Mouse (Mus musculus): ENCODE measurements at regions not wholly inside any gene's neighbourhood (a gene's known extent, or its start where the extent isn't known, plus 50 kb on each side); places are given as distances from the start of the nearest gene placed in this dataset.

DNA sequence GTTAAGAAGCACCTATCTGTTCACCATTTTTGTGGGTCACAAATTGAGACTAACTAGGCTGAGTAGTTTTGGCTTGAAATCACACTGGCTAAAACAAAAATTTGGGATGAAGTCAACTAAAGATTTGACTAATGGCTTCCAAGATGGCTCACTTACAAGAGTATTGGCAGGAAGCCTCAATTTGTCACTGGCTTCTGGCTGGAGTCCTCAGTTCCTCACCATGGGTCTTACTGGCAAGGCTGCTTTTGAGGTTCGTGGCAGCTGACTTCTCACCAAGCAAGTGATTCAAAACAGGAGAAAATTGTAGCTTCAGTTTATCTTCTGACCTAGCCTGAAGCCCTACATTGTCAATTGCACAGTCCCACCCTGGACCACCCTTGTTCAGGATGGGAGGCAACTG is 250.0 kb upstream of the Nbea start:
- DNase-seq (ENCODE audit: low read depth, low spot score): no peak

GRCm38 (mm10) chr3:56427201-56427600 is 243.7 kb upstream of the Nbea start:
- DNase-seq (ENCODE audit: low read depth, low spot score): no peak

DNA sequence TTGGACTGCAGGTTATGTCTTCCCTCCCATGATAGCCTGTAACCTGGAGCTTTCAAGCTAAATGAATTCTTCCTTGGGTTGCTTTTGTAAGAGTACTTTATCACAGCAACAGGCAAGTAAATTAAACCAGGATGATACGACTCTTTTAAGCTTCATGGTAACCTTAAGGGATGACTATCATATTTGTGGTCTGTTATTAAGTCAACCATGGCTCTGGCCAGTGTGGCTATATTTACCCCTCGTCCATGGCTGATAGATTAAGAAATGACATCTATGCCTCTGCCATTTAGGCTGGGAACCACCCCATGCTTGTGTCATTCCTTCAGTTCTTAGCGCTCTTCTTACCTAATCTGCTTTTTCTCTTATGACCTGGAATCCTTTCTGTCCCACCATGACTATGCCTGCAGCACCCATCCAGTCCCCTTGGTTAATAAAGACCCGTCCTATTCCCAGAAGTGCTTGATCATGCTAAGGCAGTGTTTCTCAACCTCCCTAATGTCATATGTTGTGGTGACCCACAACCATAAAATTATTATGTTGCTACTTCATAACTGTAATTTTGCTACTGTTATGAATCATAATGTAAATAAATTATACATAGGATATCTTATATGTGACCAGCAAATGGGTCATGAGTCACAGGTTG is 214.5 kb upstream of the Nbea start:
- no peak for DNase-seq (ENCODE audit: low read depth, low spot score)

GRCm38 (mm10) chr3:56393134-56393533 is 209.6 kb upstream of the Nbea start:
- no peak for DNase-seq (ENCODE audit: low read depth, low spot score)

- DNase-seq (ENCODE audit: low read depth, low spot score): no peak
Observed at GRCm38 (mm10) chr3:56380316-56380715, 196.8 kb upstream of the Nbea start.

DNA sequence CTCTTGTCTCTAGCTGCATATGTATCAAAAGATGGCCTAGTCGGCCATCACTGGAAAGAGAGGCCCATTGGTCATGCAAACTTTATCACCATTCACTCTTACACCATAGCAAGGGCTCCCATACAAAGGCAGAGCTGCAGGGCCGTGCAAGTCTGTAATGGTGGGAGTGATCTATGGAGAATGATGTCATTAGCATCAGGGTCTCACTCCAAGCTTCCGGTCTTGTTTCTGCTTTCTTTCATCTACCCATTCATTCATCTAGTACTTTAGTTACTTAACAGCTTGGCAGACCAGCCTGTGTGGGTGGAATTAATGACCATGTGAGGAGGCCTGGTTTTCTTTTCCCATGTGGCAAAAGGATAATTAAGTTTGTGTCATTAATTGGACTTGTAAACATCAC is 196.0 kb upstream of the Nbea start:
- DNase-seq (ENCODE audit: low read depth, low spot score): no peak

DNA sequence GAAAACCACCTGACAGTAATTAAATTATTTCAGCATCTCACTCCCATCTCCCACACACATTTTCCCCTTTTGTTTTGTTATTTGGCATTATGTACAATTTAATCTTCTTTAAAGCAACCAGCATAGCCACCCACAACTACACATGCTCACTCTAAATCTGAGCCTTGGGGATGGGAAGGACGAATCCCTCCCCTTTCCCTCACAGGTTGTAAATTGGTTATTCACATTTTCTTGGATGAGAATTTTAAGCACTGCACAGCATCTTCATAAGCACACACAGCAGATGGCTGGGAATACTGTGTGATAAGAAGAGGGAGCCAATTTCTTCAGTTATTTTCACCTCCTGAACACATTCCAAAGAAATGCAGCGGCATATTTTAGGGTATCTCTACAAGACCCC is 179.0 kb upstream of the Nbea start:
- DNase-seq (ENCODE audit: low read depth, low spot score): no peak

GRCm38 (mm10) chr3:56357035-56357701 is 173.7 kb upstream of the Nbea start:
- DNase-seq (ENCODE audit: low read depth, low spot score): no peak

GRCm38 (mm10) chr3:56356163-56356882 is 172.8 kb upstream of the Nbea start:
- no peak for DNase-seq (ENCODE audit: low read depth, low spot score)

Measured in CD4-positive helper T cell, adult 2 months (primary cell).